16 mouse cellular contexts compared by ENCODE assay signal in the genomic region with DNA sequence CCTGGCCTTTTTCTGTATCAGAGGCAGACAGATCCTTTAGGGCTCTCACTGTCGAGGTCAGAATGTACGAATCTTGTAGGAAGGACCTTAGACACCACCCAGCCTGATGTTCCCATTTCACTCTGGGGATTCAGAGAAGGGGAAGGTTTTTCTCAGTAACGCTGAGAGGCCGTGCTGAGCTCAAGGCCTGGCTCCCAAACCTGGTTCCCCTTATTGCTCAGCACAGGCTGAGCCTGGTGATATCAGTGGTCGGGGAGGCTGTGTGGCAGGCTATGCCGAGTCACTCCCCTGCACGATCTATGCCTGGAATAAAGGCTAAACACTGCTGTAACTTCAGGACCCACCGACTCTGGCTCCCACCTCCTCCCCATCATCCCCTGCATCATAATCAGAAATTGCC.
A peak's percentile ranks its signal among the peaks of the same experiment; 100 is the strongest.
DNase-seq lines count a peak whose midpoint lies in the region; ATAC-seq lines count a peak whose summit lies in the region.
"Had no signal": no experiment of that assay in that cellular context is flagged by ENCODE, and none has a peak within 500 bp of the region (broad histone marks: within the 10 kb centered on the region; RNA-seq: fewer than 3 reads in every experiment).

No protein-coding gene starts in this region.

- peak; percentile 96 for ATAC-seq in common myeloid progenitor, adult 5-6 weeks (replicated peaks; ENCODE audit: low read depth, poor library complexity, severe bottlenecking)
- 0 out of 2 replicates have a peak, but pooled peaks have one; percentile 41 for ATAC-seq in megakaryocyte-erythroid progenitor cell, adult 5-6 weeks (replicated peaks; ENCODE audit: low FRiP score, low TSS enrichment, poor library complexity, severe bottlenecking)
- ATAC-seq: CD4-positive, CD25-positive, alpha-beta regulatory T cell, adult 4 months; liver, embryonic 12.5 days had no signal

- DNase-seq in adrenal gland, adult (ENCODE audit: inconsistent age in 2 of 2, low spot score in 1 of 2), result peak; percentile 34 to 76
- DNase-seq in adrenal gland, adult 8-10 months, result no peak
- peak; percentile 30 to 34 for DNase-seq in lung, adult 18-20 months
- DNase-seq in lung, postnatal 10 days, result no peak
- DNase-seq in thymus, postnatal 0 days (ENCODE audit: low spot score), result no peak
- no peak for DNase-seq in embryo, embryonic 10 days (ENCODE audit: low spot score)
- DNase-seq: cerebellum, adult 18-20 months; heart, adult 2 months; kidney, adult 18-20 months; kidney, postnatal 10 days; left cerebral cortex, postnatal 4 days; spleen, adult 18-20 months had no signal

Comparison
In these comparisons a context has a peak if more than half of its experiments do, and no peak if none do; other contexts are left out.
1. DNase-seq: peak in adrenal gland, adult (2 of 2) and lung, adult 18-20 months (2 of 2); none in adrenal gland, adult 8-10 months (single experiment), lung, postnatal 10 days (single experiment), thymus, postnatal 0 days (single experiment) and embryo, embryonic 10 days (single experiment).